Mouse (Mus musculus) spleen, adult 18-20 months (tissue): ENCODE measurements around the gene Pias4.

Experiments used
- DNase-seq, 2 experiments: peaks; one replicate each; pipeline ENCODE4 v3.0.0; 2022; ENCODE audit warnings: mixed read lengths in 2 of 2

Pias4 gene

GRCm38 (mm10) chr10:81168087-81168431 lies 336 bp upstream of the Pias4 start:
- DNase-seq, result peak in 1 of 2 experiments; percentile 40

GRCm38 (mm10) chr10:81165118-81165517 lies 2.6 kb downstream of the Pias4 start:
- no peak for DNase-seq

GRCm38 (mm10) chr10:81162318-81162652 lies 5.4 kb downstream of the Pias4 start:
- DNase-seq, result peak in 1 of 2 experiments; percentile 73

GRCm38 (mm10) chr10:81161602-81162317 lies 6.0 kb downstream of the Pias4 start:
- peak; percentile 83 to 89 for DNase-seq

GRCm38 (mm10) chr10:81154736-81155135 lies 13.0 kb downstream of the Pias4 start:
- no peak for DNase-seq

GRCm38 (mm10) chr10:81154313-81154712 lies 13.4 kb downstream of the Pias4 start:
- no peak for DNase-seq

GRCm38 (mm10) chr10:81152609-81153008 lies 15.1 kb downstream of the Pias4 start:
- no peak for DNase-seq

GRCm38 (mm10) chr10:81151261-81151660 lies 16.5 kb downstream of the Pias4 start:
- no peak for DNase-seq

GRCm38 (mm10) chr10:81146296-81146695 lies 21.4 kb downstream of the Pias4 start:
- no peak for DNase-seq

- DNase-seq, result no peak
Measured at GRCm38 (mm10) chr10:81145778-81146177, 21.9 kb downstream of the Pias4 start.

GRCm38 (mm10) chr10:81145307-81145706 lies 22.4 kb downstream of the Pias4 start:
- no peak for DNase-seq

GRCm38 (mm10) chr10:81144667-81145066 lies 23.1 kb downstream of the Pias4 start:
- DNase-seq, result no peak

GRCm38 (mm10) chr10:81143845-81144437 lies 23.8 kb downstream of the Pias4 start:
- no peak for DNase-seq

GRCm38 (mm10) chr10:81143157-81143633 lies 24.5 kb downstream of the Pias4 start:
- DNase-seq, result no peak

- no peak for DNase-seq
Measured at GRCm38 (mm10) chr10:81142551-81142981, 25.2 kb downstream of the Pias4 start.

- DNase-seq, result no peak
Measured at GRCm38 (mm10) chr10:81141455-81142210, 26.1 kb downstream of the Pias4 start.

- no peak for DNase-seq
Measured at GRCm38 (mm10) chr10:81140717-81141454, 26.8 kb downstream of the Pias4 start.

GRCm38 (mm10) chr10:81140005-81140404 lies 27.7 kb downstream of the Pias4 start:
- no peak for DNase-seq

- DNase-seq, result no peak
Measured at GRCm38 (mm10) chr10:81139529-81139846, 28.2 kb downstream of the Pias4 start.

- DNase-seq, result no peak
Measured at GRCm38 (mm10) chr10:81138821-81139528, 28.7 kb downstream of the Pias4 start.

- DNase-seq, result no peak
Measured at GRCm38 (mm10) chr10:81138131-81138782, 29.5 kb downstream of the Pias4 start.
